Mouse (Mus musculus) MEL (cell line): ENCODE results near the gene Atp6v1e1.
"Not testable (repeated sequence)": the region's sequence is repeated elsewhere in the genome, so short reads cannot be mapped to it uniquely, and the experiment has no call there.

ENCODE experiments used
- CHD2 ChIP-seq: IDR thresholded peaks from 2 replicates; pipeline ENCODE4 v1.6.1; 2011; ENCODE audit warnings: low read length, improper control_type of control experiment
- CTCF ChIP-seq, 3 experiments: IDR thresholded peaks in 2 of 3; conservative IDR thresholded peaks in 1 of 3; 2 replicates each; pipeline ENCODE4 v1.5.1; 2011 to 2012; ENCODE audit warnings: low read length in 3 of 3, low read depth in 2 of 3, mild to moderate bottlenecking in 2 of 3, improper control_type of control experiment in 1 of 3, inconsistent platforms in 1 of 3, mixed read lengths in 1 of 3, moderate library complexity in 1 of 3; ENCODE audit not compliant: control insufficient read depth in 1 of 3, insufficient read depth in 1 of 3, poor library complexity in 1 of 3, severe bottlenecking in 1 of 3
- E2F4 ChIP-seq: IDR thresholded peaks from 2 replicates; pipeline ENCODE4 v1.6.1; 2011; ENCODE audit warnings: low read depth, low read length, improper control_type of control experiment, borderline replicate concordance
- NELFE ChIP-seq: IDR thresholded peaks from 2 replicates; pipeline ENCODE4 v1.6.1; 2011; ENCODE audit warnings: low read depth, low read length, improper control_type of control experiment

- not testable (repeated sequence) for TF ChIP-seq E2F4; CHD2; CTCF (IDR thresholded peaks at IDR 0.05 in 2 of 3, conservative IDR thresholded peaks at IDR 0.05 in 1 of 3; ENCODE audit: control insufficient read depth in 1 of 3, insufficient read depth in 1 of 3, low read depth in 2 of 3, low read length in 3 of 3, poor library complexity in 1 of 3, severe bottlenecking in 1 of 3); NELFE
Measured at GRCm38 (mm10) chr6:120811999-120812398, 10.6 kb downstream of the Atp6v1e1 start.
